Mouse (Mus musculus): ENCODE results near the gene Lrba.
A peak's percentile ranks its signal among the peaks of the same experiment; 100 is the strongest.

The Lrba gene

GRCm38 (mm10) chr3:86677573-86678155 lies 453.2 kb downstream of the Lrba start:
- DNase-seq (ENCODE audit: low spot score) = no peak

GRCm38 (mm10) chr3:86687571-86688209 lies 463.2 kb downstream of the Lrba start:
- DNase-seq (ENCODE audit: low spot score) = peak; percentile 5

GRCm38 (mm10) chr3:86688438-86688837 lies 464.0 kb downstream of the Lrba start:
- DNase-seq (ENCODE audit: low spot score) = no peak

- DNase-seq (ENCODE audit: low spot score) = no peak
These were observed 464.8 kb downstream of the Lrba start for GRCm38 (mm10) chr3:86689305-86689704.

- DNase-seq (ENCODE audit: low spot score) = no peak
These were observed 468.3 kb downstream of the Lrba start for GRCm38 (mm10) chr3:86692779-86693178.

GRCm38 (mm10) chr3:86693553-86693952 lies 469.1 kb downstream of the Lrba start:
- DNase-seq (ENCODE audit: low spot score) = no peak

GRCm38 (mm10) chr3:86698947-86699346 lies 474.5 kb downstream of the Lrba start:
- DNase-seq (ENCODE audit: low spot score) = no peak

- no peak for DNase-seq (ENCODE audit: low spot score)
These were observed 476.7 kb downstream of the Lrba start for GRCm38 (mm10) chr3:86701163-86701563.

GRCm38 (mm10) chr3:86709472-86709871 lies 485.0 kb downstream of the Lrba start:
- no peak for DNase-seq (ENCODE audit: low spot score)

GRCm38 (mm10) chr3:86711530-86711929 lies 487.1 kb downstream of the Lrba start:
- no peak for DNase-seq (ENCODE audit: low spot score)

GRCm38 (mm10) chr3:86712758-86713157 lies 488.3 kb downstream of the Lrba start:
- no peak for DNase-seq (ENCODE audit: low spot score)

- DNase-seq (ENCODE audit: low spot score) = no peak
These were observed 490.0 kb downstream of the Lrba start for GRCm38 (mm10) chr3:86714446-86714845.

GRCm38 (mm10) chr3:86723415-86724298 lies 499.2 kb downstream of the Lrba start:
- no peak for DNase-seq (ENCODE audit: low spot score)

GRCm38 (mm10) chr3:86725113-86725512 lies 500.6 kb downstream of the Lrba start:
- no peak for DNase-seq (ENCODE audit: low spot score)

- DNase-seq (ENCODE audit: low spot score) = no peak
These were observed 514.4 kb downstream of the Lrba start for GRCm38 (mm10) chr3:86738831-86739230.

GRCm38 (mm10) chr3:86739745-86740144 lies 515.3 kb downstream of the Lrba start:
- no peak for DNase-seq (ENCODE audit: low spot score)

GRCm38 (mm10) chr3:86745348-86745747 lies 520.9 kb downstream of the Lrba start:
- no peak for DNase-seq (ENCODE audit: low spot score)

GRCm38 (mm10) chr3:86745769-86746512 lies 521.5 kb downstream of the Lrba start:
- DNase-seq (ENCODE audit: low spot score) = no peak

GRCm38 (mm10) chr3:86750652-86751051 lies 526.2 kb downstream of the Lrba start:
- no peak for DNase-seq (ENCODE audit: low spot score)

GRCm38 (mm10) chr3:86754178-86754577 lies 529.7 kb downstream of the Lrba start:
- no peak for DNase-seq (ENCODE audit: low spot score)

GRCm38 (mm10) chr3:86754595-86755557 lies 530.4 kb downstream of the Lrba start:
- DNase-seq (ENCODE audit: low spot score) = no peak
